Mouse (Mus musculus) layer of hippocampus, adult 9-10 months (tissue): ENCODE results near the gene Creld2.

Experiments
- DNase-seq: peaks from one replicate; pipeline ENCODE4 v3.0.0; 2022; ENCODE audit warnings: low spot score

Creld2 gene

GRCm38 (mm10) chr15:88828800-88829705 lies 9.6 kb downstream of the Creld2 start:
- peak; percentile 81 for DNase-seq

GRCm38 (mm10) chr15:88829791-88830440 lies 10.5 kb downstream of the Creld2 start:
- DNase-seq = no peak

GRCm38 (mm10) chr15:88830696-88831095 lies 11.2 kb downstream of the Creld2 start:
- no peak for DNase-seq

GRCm38 (mm10) chr15:88831482-88831881 lies 12.0 kb downstream of the Creld2 start:
- DNase-seq = no peak

- DNase-seq = no peak
These were observed 13.1 kb downstream of the Creld2 start for GRCm38 (mm10) chr15:88832536-88832935.

- no peak for DNase-seq
These were observed 16.6 kb downstream of the Creld2 start for GRCm38 (mm10) chr15:88836031-88836430.

- no peak for DNase-seq
These were observed 17.1 kb downstream of the Creld2 start for GRCm38 (mm10) chr15:88836571-88836970.

- no peak for DNase-seq
These were observed 17.9 kb downstream of the Creld2 start for GRCm38 (mm10) chr15:88837199-88837932.

GRCm38 (mm10) chr15:88837977-88838376 lies 18.5 kb downstream of the Creld2 start:
- no peak for DNase-seq

GRCm38 (mm10) chr15:88839271-88839670 lies 19.8 kb downstream of the Creld2 start:
- no peak for DNase-seq

GRCm38 (mm10) chr15:88840126-88840525 lies 20.7 kb downstream of the Creld2 start:
- no peak for DNase-seq

GRCm38 (mm10) chr15:88841160-88841559 lies 21.7 kb downstream of the Creld2 start:
- DNase-seq = no peak

GRCm38 (mm10) chr15:88841580-88842299 lies 22.3 kb downstream of the Creld2 start:
- DNase-seq = no peak

GRCm38 (mm10) chr15:88842300-88842673 lies 22.8 kb downstream of the Creld2 start:
- DNase-seq = no peak

- no peak for DNase-seq
These were observed 24.1 kb downstream of the Creld2 start for GRCm38 (mm10) chr15:88843486-88844097.

- no peak for DNase-seq
These were observed 25.5 kb downstream of the Creld2 start for GRCm38 (mm10) chr15:88844966-88845365.

- no peak for DNase-seq
These were observed 29.2 kb downstream of the Creld2 start for GRCm38 (mm10) chr15:88848661-88849060.

- no peak for DNase-seq
These were observed 30.2 kb downstream of the Creld2 start for GRCm38 (mm10) chr15:88849621-88850020.

GRCm38 (mm10) chr15:88850146-88850826 lies 30.8 kb downstream of the Creld2 start:
- no peak for DNase-seq

GRCm38 (mm10) chr15:88851076-88851475 lies 31.6 kb downstream of the Creld2 start:
- no peak for DNase-seq
